Mouse (Mus musculus) left cerebral cortex, postnatal 10 days (tissue): ENCODE data around the gene Dnhd1. TPM values are rescaled to one million over a fixed set of nuclear protein-coding genes. Genes with fewer than 3 reads are reported as not detected.
A peak's percentile ranks its signal among the peaks of the same experiment; 100 is the strongest.

ENCODE experiments used
- DNase-seq, 2 experiments: peaks; one replicate each; pipeline ENCODE4 v3.0.0; 2021 to 2022; ENCODE audit warnings: low spot score in 2 of 2, mixed read lengths in 1 of 2; ENCODE audit errors: extremely low spot score in 1 of 2
- intact Hi-C: fragments of 180-260 bp; cut with DNase I; formaldehyde crosslinking; loops from one replicate; pipeline ENCODE4 v1.15.1; 2025
- total RNA-seq, 2 experiments: library from RNA; stranded (reverse); gene quantifications; 2 replicates each; pipeline ENCODE4 v1.2.3; 2021

Dnhd1 gene
- total RNA-seq, 2 experiments from 2014 or later = 4.9 to 6.1 TPM

- intact Hi-C loops = loop anchor here (10.0 kb wide), 1 partner anchor 96 kb away; the partner anchor contains the start of genes Ilk and Rrp8
- no peak for DNase-seq
Measured at GRCm38 (mm10) chr7:105638776-105639175, 11.9 kb upstream of the Dnhd1 start.

GRCm38 (mm10) chr7:105639304-105639703 is 11.3 kb upstream of the Dnhd1 start:
- peak in 1 of 2 experiments; percentile 45 for DNase-seq
- intact Hi-C loops = loop anchor here (10.0 kb wide), 1 partner anchor 95 kb away; the partner anchor contains the start of genes Ilk and Rrp8

GRCm38 (mm10) chr7:105639756-105640155 is 10.9 kb upstream of the Dnhd1 start, which contains the start of gene Timm10b:
TSS of gene Timm10b (plus strand) at chr7:105640056.
- no peak for DNase-seq
- intact Hi-C loops = loop anchor here (5.0 to 10.0 kb wide), 2 partner anchors 95 to 173 kb away; partner anchors contain the start of genes Ilk, Mrpl17 and Rrp8

GRCm38 (mm10) chr7:105640233-105640893 is 10.3 kb upstream of the Dnhd1 start, which contains the start of the genes Arfip2 and Gm45799:
TSS of gene Arfip2 (minus strand) at chr7:105640416.
TSS of gene Gm45799 (plus strand) at chr7:105640552.
- peak; percentile 96 to 99 for DNase-seq
- intact Hi-C loops = loop anchor here (5.0 kb wide), 1 partner anchor 172 kb away; the partner anchor contains the start of gene Mrpl17

- no peak for DNase-seq
Measured at GRCm38 (mm10) chr7:105640894-105641255, 9.8 kb upstream of the Dnhd1 start.

GRCm38 (mm10) chr7:105641936-105642335 is 8.7 kb upstream of the Dnhd1 start:
- intact Hi-C loops = loop anchor here (5.0 kb wide), 1 partner anchor 170 kb away; the partner anchor contains the start of gene Mrpl17
- DNase-seq = peak in 1 of 2 experiments; percentile 21

More at GRCm38 (mm10) chr7:105640894-105641255, 9.8 kb upstream of the Dnhd1 start:
- intact Hi-C loops = loop anchor here (5.0 kb wide), 1 partner anchor 171 kb away; the partner anchor contains the start of gene Mrpl17

GRCm38 (mm10) chr7:105685541-105686197 is 35.0 kb downstream of the Dnhd1 start:
- intact Hi-C loops = no loop called here
- no peak for DNase-seq

GRCm38 (mm10) chr7:105690875-105691274 is 40.2 kb downstream of the Dnhd1 start:
- DNase-seq = no peak
- intact Hi-C loops = no loop called here

- intact Hi-C loops = no loop called here
- DNase-seq = no peak
Measured at GRCm38 (mm10) chr7:105703184-105703583, 52.6 kb downstream of the Dnhd1 start.

- DNase-seq = no peak
- intact Hi-C loops = no loop called here
Measured at GRCm38 (mm10) chr7:105703816-105704215, 53.2 kb downstream of the Dnhd1 start.

- no peak for DNase-seq
- intact Hi-C loops = no loop called here
Measured at GRCm38 (mm10) chr7:105708733-105709132, 58.1 kb downstream of the Dnhd1 start.

GRCm38 (mm10) chr7:105715366-105715765 is 64.7 kb downstream of the Dnhd1 start:
- no peak for DNase-seq
- intact Hi-C loops = no loop called here

GRCm38 (mm10) chr7:105721916-105722315 is 71.3 kb downstream of the Dnhd1 start:
- no peak for DNase-seq
- intact Hi-C loops = no loop called here

- DNase-seq = peak in 1 of 2 experiments; percentile 60
Measured at GRCm38 (mm10) chr7:105726144-105726979, 75.7 kb downstream of the Dnhd1 start.

GRCm38 (mm10) chr7:105726980-105727325 is 76.3 kb downstream of the Dnhd1 start:
- intact Hi-C loops = loop anchor here (2.0 to 5.0 kb wide), 3 partner anchors 75 to 92 kb away; partner anchors contain the start of genes Dnhd1 and Mrpl17
- DNase-seq = no peak

More at GRCm38 (mm10) chr7:105726144-105726979, 75.7 kb downstream of the Dnhd1 start:
- intact Hi-C loops = loop anchor here (2.0 to 5.0 kb wide), 3 partner anchors 74 to 92 kb away; partner anchors contain the start of genes Dnhd1 and Mrpl17

GRCm38 (mm10) chr7:105728701-105729428 is 78.2 kb downstream of the Dnhd1 start:
- intact Hi-C loops = loop anchor here (5.0 kb wide), 1 partner anchor 77 kb away; the partner anchor contains the start of gene Dnhd1
- no peak for DNase-seq

GRCm38 (mm10) chr7:105733836-105734235 is 83.2 kb downstream of the Dnhd1 start:
- intact Hi-C loops = loop anchor here (10.0 kb wide), 2 partner anchors 61 to 99 kb away; partner anchors contain the start of gene Trim3
- DNase-seq = no peak

GRCm38 (mm10) chr7:105734826-105735225 is 84.2 kb downstream of the Dnhd1 start:
- no peak for DNase-seq
- intact Hi-C loops = loop anchor here (10.0 kb wide), 2 partner anchors 60 to 100 kb away; partner anchors contain the start of gene Trim3
